Mouse (Mus musculus) induced T-regulatory cell, adult 2 months (primary cell): Measurements from ENCODE around the gene Fam183b.
"Not testable (repeated sequence)": the region's sequence is repeated elsewhere in the genome, so short reads cannot be mapped to it uniquely, and the experiment has no call there.

ENCODE experiments used
- DNase-seq: peaks from one replicate; pipeline ENCODE4 v3.0.0-alpha.2; 2012; ENCODE audit warnings: low read depth

The Fam183b gene

DNA sequence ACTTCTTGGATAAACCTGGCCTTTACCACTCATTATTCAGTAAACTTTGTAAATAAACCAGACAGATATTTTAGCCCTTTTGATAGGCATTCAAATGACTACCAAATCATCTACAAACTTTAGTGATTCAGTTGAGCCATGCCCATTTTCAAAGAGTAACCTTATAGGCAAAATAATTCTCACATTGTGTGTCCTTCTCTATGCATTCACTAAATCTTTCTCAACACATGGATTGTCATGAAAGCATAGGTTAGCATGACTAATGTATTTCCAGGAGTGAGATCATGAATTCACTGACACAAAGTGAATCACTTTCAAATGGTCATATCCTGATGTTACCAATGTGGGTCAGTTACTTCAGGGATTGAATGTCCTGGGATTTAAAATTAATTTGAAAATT, 28.9 kb downstream of the Fam183b start, which contains the start of gene Olfr315:
Olfr315 (plus strand) TSS at position 301 of the 400 bp plus-strand sequence.
- DNase-seq, result no peak

DNA sequence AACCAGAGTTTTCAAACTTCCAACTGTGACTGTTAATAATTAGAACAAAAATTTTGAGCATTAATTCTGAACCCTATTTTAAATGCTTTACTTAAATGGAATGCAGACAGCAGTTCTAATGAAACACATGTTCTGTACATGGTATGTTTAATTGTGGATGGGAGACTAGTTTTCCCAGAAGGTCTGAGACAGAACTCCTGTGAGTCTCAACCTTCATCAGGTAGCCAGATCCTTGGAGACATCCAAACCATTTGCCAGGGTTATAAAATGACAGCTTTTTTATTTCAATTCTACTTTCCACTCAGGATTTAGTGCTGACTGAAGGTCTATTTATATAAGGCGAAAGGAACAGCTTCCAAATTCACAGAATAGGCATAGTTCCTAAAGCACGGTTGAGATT, 49.3 kb downstream of the Fam183b start, which contains the start of gene Olfr316:
Olfr316 (plus strand) TSS at position 301 of the 400 bp plus-strand sequence.
- DNase-seq, result no peak

DNA sequence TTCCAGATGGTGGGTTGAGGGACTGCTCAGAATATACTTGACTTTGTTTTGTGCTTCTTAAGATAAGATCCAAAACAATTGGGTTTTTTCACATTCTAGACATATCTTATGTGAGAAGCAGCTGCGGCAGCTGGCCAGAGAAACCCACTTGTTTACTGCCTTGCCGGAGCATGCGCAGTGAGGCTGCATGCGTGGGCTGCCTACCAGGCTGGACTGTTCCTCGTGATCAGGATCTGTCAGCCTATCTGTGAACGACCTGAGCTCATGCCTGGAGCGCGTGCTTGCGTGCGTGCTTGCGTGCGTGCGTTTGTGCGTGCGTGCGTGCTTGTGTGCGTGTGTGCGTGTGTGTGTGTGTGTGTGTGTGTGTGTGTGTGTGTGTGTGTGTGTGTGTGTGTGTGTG, 50.7 kb downstream of the Fam183b start:
- DNase-seq, result not testable (repeated sequence)
